Mouse (Mus musculus): ENCODE measurements around the gene Atp9a. TPM values are rescaled to one million over a fixed set of nuclear protein-coding genes. Genes with fewer than 3 reads are reported as not detected.

Atp9a gene
- total RNA-seq (2021): 100 to 1,000 TPM; 339 to 358 TPM
- long read RNA-seq, experiment 1, transcript Atp9a-204 (28 exons, 3,456 nt): minor isoform, 10 of 537 reads
- long read RNA-seq, experiment 1, transcript Atp9a-202 (28 exons, 3,729 nt): minor isoform, 5 of 537 reads
- long read RNA-seq, experiment 1, transcript Atp9a-201 (28 exons, 3,529 nt): major isoform, 427 of 537 reads
- long read RNA-seq, experiment 1, partial matches to known transcripts: 62 of 537 reads
- long read RNA-seq, experiment 1, other reads (novel, unspliced or antisense): 33 of 537 reads
- long read RNA-seq, experiment 2, transcript Atp9a-201 (28 exons, 3,529 nt): major isoform, 660 of 855 reads
- long read RNA-seq, experiment 2, transcript Atp9a-202 (28 exons, 3,729 nt): minor isoform, 7 of 855 reads
- long read RNA-seq, experiment 2, transcript Atp9a-204 (28 exons, 3,456 nt): minor isoform, 11 of 855 reads
- long read RNA-seq, experiment 2, partial matches to known transcripts: 123 of 855 reads
- long read RNA-seq, experiment 2, other reads (novel, unspliced or antisense): 53 of 855 reads

- peak within 1 kb of the TSS; percentile 73 for H3K4me3 ChIP-seq
- H3K27ac ChIP-seq: peak within 1 kb of the TSS; percentile 95
- peak; percentile 70 to 73 for DNase-seq (ENCODE audit: low spot score in 2 of 2)
- no peak for TF ChIP-seq CTCF (conservative IDR thresholded peaks at IDR 0.05)
Measured at GRCm38 (mm10) chr2:168742059-168742627, at the start of gene Atp9a. TSS of gene Atp9a (minus strand) at chr2:168742409.

- no peak for DNase-seq (ENCODE audit: low spot score in 2 of 2)
- peak overlapping the region; percentile 61; the same call in 1 of the 2 replicates for H3K27ac ChIP-seq
- no peak overlapping the region for H3K4me3 ChIP-seq
- no peak for TF ChIP-seq CTCF (conservative IDR thresholded peaks at IDR 0.05)
Measured at GRCm38 (mm10) chr2:168791115-168791802, 49.0 kb upstream of the Atp9a start.

GRCm38 (mm10) chr2:168786174-168786573, 44.0 kb upstream of the Atp9a start:
- no peak for DNase-seq (ENCODE audit: low spot score in 2 of 2)
- Histone ChIP-seq H3K4me3 (no peak overlapping the region), H3K27ac (no peak overlapping the region)
- no peak for TF ChIP-seq CTCF (conservative IDR thresholded peaks at IDR 0.05)

GRCm38 (mm10) chr2:168780596-168780995, 38.4 kb upstream of the Atp9a start:
- DNase-seq (ENCODE audit: low spot score in 2 of 2): no peak
- no peak overlapping the region for H3K4me3 ChIP-seq
- H3K27ac ChIP-seq: no peak overlapping the region
- no peak for TF ChIP-seq CTCF (conservative IDR thresholded peaks at IDR 0.05)

- Histone ChIP-seq H3K4me3 (no peak overlapping the region), H3K27ac (no peak overlapping the region)
- DNase-seq (ENCODE audit: low spot score in 2 of 2): no peak
- TF ChIP-seq CTCF (conservative IDR thresholded peaks at IDR 0.05): no peak
Measured at GRCm38 (mm10) chr2:168780024-168780423, 37.8 kb upstream of the Atp9a start.

GRCm38 (mm10) chr2:168777481-168777880, 35.3 kb upstream of the Atp9a start:
- DNase-seq (ENCODE audit: low spot score in 2 of 2): no peak
- Histone ChIP-seq H3K27ac (no peak overlapping the region), H3K4me3 (no peak overlapping the region)
- no peak for TF ChIP-seq CTCF (conservative IDR thresholded peaks at IDR 0.05)

GRCm38 (mm10) chr2:168776238-168776637, 34.0 kb upstream of the Atp9a start:
- Histone ChIP-seq H3K27ac (no peak overlapping the region), H3K4me3 (no peak overlapping the region)
- no peak for DNase-seq (ENCODE audit: low spot score in 2 of 2)
- no peak for TF ChIP-seq CTCF (conservative IDR thresholded peaks at IDR 0.05)

GRCm38 (mm10) chr2:168769259-168769658, 27.1 kb upstream of the Atp9a start:
- TF ChIP-seq CTCF (conservative IDR thresholded peaks at IDR 0.05): no peak
- no peak for DNase-seq (ENCODE audit: low spot score in 2 of 2)
- H3K27ac ChIP-seq: no peak overlapping the region
- no peak overlapping the region for H3K4me3 ChIP-seq

- H3K27ac ChIP-seq: no peak within 1 kb of the TSS
- no peak for TF ChIP-seq CTCF (conservative IDR thresholded peaks at IDR 0.05)
- no peak for DNase-seq (ENCODE audit: low spot score in 2 of 2)
- H3K4me3 ChIP-seq: peak within 1 kb of the TSS; percentile 40
Measured at GRCm38 (mm10) chr2:168767582-168767981, 25.4 kb upstream of the Atp9a start, which contains the start of gene Sall4. TSS of gene Sall4 (minus strand) at chr2:168767943.

- 0 out of 2 replicates have a peak, but pooled peaks have one; percentile 7 for TF ChIP-seq CTCF (conservative IDR thresholded peaks at IDR 0.05)
- H3K27ac ChIP-seq: no peak overlapping the region
- peak; percentile 5 to 25 for DNase-seq (ENCODE audit: low spot score in 2 of 2)
- H3K4me3 ChIP-seq: peak overlapping the region; percentile 41
Measured at GRCm38 (mm10) chr2:168766538-168767361, 24.5 kb upstream of the Atp9a start.

- no peak for TF ChIP-seq CTCF (conservative IDR thresholded peaks at IDR 0.05)
- Histone ChIP-seq H3K27ac (no peak overlapping the region), H3K4me3 (peak overlapping the region; percentile 41)
- DNase-seq (ENCODE audit: low spot score in 2 of 2): no peak
Measured at GRCm38 (mm10) chr2:168765696-168766537, 23.7 kb upstream of the Atp9a start.
